20 mouse cellular contexts compared by ENCODE assay signal in the genomic region with DNA sequence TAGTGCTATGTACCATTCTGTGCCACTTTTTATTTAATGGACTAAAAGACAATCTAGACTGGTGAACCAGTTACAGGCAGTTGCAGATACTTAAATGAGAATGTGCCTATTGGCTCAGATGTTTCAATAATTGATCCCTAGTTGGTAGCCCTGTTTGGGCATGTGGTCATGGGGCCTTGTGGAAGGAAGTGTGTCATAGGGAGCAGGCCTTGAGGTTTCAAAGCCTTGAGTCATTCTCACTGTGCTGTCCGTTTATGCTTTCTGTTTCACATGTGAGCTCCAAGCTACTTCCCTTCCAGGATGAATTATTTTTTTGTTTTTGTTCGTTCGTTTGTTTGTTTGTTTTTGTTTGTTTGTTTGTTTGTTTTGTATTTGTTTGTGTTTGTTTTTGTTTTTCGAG.
"Had no signal": no experiment of that assay in that cellular context is flagged by ENCODE, and none has a peak within 500 bp of the region (broad histone marks: within the 10 kb centered on the region; RNA-seq: fewer than 3 reads in every experiment).

No protein-coding gene starts in this region.

- ATAC-seq: midbrain, embryonic 16.5 days had no signal

- DNase-seq: lung, adult 18-20 months; lung, embryonic 14.5 days; lung, postnatal 10 days; lung, postnatal 4 days; midbrain, embryonic 14.5 days; retina, postnatal 1 day; right cerebral cortex, adult 18-20 months; right cerebral cortex, postnatal 25 days; right cerebral cortex, postnatal 4 days; thymus, adult 2 months; thymus, postnatal 25 days; thymus, postnatal 4 days had no signal

- H3K4me3 ChIP-seq: midbrain, embryonic 10.5 days; midbrain, embryonic 12.5 days; myocyte; neural tube, embryonic 13.5 days; neural tube, embryonic 15.5 days; stomach, embryonic 15.5 days had no signal

- H3K27ac ChIP-seq: midbrain, embryonic 10.5 days; midbrain, embryonic 12.5 days; neural tube, embryonic 13.5 days; neural tube, embryonic 15.5 days; stomach, embryonic 15.5 days; stomach, postnatal 0 days had no signal

- H3K4me1 ChIP-seq: midbrain, embryonic 10.5 days; midbrain, embryonic 12.5 days; neural tube, embryonic 13.5 days; neural tube, embryonic 15.5 days; stomach, embryonic 15.5 days had no signal
